Mouse (Mus musculus): ENCODE data around the gene Arhgef11. TPM values are rescaled to one million over a fixed set of nuclear protein-coding genes. Genes with fewer than 3 reads are reported as not detected.

Gene Arhgef11
- polyA plus RNA-seq, 1 experiment, result 31.0 TPM

DNA sequence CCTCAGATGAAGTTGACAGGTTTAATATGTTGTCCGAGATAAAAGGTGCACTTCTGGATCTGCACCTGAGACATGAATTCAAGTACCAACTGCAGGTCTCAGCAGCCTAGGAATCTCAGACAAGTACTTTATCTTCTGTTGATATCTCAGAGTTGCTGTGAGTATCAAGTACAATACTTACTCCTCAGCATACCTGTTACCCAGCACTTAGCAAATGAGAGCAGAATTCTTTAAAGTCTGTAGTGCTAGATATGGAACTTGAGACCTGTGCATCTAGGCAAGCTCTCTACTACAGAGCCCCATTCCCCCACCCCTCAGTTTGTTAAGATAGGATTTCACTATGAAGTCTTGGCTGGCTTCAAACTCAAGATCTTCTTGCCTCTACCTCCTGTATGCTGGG lies 43.9 kb downstream of the Arhgef11 start:
- DNase-seq (ENCODE audit: low read depth), result no peak

DNA sequence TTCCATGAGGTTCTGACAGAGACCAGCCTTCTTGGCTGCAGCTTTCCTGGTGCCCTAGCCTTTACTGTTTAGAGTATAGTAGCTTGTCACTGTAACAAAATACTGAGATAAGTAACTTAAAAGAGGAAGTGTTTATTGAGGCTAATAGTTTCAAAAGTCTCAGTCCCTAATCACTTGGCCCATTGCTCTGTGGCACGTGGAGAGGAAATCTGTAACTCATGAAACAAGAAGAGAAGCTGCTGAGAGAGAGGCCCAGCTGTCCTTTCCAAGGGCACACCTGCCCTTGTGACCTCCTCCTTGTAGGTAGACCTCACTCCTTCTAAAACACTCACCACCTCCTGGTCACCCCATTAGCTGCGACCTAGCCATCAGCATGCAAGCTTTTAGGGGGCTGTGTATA lies 101.2 kb downstream of the Arhgef11 start:
- DNase-seq (ENCODE audit: low read depth), result no peak

DNA sequence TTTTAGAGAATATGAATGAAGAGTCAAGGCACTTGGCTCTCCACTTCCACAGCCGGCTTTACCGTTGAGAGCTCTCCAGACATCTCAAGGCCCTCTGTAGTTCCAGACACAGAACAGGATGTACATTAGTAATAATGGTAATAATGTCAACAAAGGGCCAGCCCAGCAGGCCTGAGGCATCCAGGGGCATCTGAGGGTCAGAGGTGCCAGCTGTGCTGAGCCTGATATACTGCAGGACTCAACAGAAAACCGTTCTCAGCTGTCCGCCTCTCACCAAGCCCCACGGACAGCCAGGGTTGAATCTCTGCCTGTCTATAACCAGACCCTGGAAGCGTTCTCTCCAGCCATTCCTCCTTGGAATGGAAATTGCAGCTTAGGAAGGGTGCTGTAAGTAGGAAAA lies 107.2 kb downstream of the Arhgef11 start:
- DNase-seq (ENCODE audit: low read depth), result no peak

DNA sequence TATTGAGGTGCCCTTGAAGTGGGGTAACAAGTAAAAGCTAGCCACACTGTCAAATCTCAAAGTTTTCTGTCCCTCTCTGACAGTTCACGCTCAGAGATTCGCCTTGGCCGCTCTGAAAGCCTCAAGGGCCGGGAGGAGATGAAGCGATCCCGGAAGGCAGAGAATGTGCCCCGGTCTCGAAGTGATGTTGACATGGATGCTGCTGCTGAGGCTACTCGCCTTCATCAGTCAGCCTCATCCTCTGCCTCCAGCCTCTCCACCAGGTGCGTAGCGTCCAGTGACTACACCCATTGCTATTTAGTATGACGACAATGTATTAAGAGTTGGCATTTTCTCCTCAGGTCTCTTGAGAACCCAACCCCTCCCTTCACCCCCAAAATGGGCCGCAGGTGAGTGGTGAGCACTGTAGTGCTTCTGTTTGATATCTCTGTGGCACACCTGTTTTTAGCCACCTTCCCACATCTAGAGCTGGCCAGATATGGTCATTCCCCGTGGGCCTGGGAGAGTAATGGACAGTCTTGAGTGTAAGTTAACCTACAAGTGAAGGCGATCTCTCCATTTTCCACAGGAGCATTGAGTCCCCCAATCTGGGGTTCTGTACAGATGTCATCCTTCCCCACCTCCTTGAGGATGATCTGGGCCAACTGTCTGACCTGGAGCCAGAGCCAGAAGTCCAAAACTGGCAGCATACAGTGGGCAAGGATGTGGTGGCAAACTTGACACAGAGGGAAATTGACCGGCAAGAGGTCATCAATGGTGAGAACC lies 108.2 kb downstream of the Arhgef11 start:
- DNase-seq (ENCODE audit: low read depth), result no peak

DNA sequence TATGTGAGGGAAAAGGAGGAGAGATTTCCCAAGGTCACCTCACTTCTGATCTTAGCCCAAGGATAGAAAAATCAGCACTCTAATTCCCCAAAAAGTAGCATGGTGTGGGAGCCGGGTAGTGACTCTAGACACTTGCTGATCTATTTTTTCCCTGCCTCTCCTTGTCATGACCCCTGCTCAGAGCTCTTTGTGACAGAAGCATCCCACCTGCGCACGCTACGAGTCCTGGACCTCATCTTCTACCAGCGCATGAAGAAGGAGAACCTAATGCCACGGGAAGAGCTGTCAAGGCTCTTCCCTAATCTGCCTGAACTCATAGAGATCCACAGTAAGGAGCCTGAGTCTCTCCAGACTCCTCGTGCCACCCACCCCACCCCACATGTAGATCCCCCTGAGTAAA lies 108.8 kb downstream of the Arhgef11 start:
- DNase-seq (ENCODE audit: low read depth), result no peak

DNA sequence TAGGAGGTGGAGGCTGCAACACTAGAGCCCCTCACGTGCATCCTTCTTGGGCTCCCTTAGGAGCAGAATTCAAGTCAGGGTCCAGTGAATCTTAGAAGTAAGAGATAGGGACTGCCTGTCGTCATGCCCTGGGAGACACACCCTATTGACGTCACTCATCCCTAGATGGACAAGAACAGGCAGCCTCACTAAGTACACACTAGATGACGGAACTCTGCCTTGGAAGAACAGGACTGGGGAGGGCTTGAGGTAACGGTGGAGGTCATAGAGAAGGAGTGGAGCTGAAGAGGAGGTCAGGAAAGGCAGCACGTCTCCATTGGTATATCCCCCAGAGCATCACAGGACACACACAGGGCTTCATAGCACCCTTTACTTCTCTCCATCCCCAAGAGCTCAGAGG lies 111.3 kb downstream of the Arhgef11 start:
- DNase-seq (ENCODE audit: low read depth), result no peak

DNA sequence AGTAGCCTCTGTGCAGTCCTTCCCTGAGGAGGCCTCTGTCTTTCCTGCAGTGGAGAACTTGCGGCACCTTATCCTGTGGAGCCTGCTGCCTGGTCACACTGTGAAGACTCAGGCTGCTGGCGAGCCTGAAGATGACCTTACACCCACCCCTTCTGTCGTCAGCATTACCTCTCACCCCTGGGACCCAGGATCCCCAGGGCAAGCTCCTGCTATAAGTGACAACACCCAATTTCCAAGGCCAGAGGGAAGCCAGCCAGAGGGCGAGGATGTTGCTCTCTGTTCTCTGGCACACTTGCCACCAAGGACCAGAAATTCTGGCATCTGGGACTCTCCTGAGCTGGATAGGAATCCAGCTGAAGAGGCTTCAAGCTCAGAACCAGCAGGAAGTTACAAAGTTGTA lies 115.7 kb downstream of the Arhgef11 start:
- DNase-seq (ENCODE audit: low read depth), result no peak

DNA sequence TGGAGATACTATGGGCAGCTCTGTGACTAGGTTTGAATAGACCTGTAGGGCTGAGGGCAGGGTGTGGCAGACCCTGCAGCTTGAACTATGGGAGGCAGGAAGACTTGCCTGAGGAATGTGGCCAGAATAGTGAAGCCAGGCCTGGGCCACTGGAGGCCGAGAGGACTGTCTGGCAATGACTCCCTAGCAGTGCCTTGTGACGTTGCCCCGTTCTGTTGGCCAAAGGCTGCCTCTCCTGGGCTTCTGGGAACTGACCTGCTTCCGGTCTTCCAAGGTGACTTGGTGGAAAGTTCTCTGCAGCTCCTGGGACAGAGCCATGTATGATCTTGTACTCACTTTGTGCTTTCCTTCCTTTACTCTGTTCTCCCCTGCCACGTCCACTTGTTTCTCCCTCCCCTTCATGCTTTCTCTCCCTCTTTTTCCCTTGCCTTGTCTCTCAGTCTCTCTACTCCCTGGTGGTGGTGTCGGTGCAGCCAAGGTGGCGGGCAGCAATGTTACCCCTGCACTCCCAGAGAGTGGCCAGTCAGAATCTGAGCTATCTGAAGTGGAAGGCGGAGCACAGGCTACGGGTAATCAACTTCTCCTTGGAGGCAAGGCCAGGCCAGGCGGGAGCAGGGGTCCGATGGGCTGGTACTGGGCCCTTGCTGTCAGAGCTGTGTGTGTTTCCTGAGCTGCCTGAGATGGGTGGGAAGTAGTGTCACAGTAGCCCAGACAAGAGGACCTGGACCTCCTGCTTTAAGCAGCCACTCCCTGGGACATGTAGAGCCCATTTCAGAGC lies 116.8 kb downstream of the Arhgef11 start:
- no peak for DNase-seq (ENCODE audit: low read depth)

DNA sequence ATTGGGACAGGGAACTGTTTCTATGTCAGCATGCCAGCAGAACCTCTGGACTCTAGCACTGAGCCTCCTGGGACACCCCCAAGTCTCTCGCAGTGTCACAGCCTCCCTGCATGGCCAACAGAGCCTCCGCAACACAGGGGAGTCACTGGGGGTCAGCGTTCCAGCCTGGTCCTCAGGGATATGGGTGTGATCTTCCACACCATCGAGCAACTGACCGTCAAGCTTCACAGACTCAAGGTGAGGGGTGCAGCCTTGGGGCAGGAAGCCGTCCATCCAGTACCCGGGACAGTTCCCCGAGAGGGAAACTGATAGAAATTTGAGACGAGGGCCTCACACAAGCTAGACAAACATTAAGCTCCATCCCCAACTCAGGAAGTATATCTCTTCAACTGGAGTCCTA lies 118.0 kb downstream of the Arhgef11 start:
- DNase-seq (ENCODE audit: low read depth), result no peak

DNA sequence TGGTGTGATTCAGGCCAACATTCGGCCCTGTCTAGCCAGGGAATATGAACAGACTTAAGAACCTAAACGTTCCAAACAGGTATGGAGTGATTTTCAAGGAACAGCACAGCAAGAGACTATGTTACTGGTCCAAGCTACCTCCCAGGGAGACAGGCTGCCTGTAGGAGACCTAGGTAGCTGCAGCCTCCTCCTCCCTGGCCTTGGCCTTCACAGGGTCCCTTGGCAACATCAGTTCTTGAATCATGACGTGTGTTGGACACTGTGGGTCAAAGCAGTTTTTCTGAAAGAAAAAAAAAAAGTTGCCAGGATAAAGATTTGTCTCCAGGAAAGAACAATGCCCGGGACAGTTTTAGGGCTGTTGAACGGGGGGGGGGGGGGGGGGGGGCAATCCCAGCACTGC lies 121.5 kb downstream of the Arhgef11 start:
- DNase-seq (ENCODE audit: low read depth), result no peak

DNA sequence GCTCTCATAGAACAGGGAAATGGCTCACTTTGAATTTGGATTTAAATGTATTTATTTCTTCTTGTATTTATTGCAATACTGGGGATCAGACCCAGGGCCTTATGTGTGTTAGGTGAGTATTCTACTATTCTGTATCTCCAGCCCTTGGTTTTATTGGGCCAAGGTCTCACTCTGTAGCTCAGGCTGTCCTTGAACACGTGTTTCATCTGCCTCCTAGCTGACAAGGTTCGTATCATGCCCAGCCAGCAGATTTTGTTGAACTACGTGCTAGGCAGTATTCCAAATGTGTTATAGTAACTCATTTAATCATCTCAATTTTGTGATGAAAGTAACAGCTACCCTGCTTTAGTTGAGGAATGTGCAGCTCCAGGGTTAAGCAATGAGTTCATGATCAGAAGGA lies 124.7 kb downstream of the Arhgef11 start:
- no peak for DNase-seq (ENCODE audit: low read depth)

DNA sequence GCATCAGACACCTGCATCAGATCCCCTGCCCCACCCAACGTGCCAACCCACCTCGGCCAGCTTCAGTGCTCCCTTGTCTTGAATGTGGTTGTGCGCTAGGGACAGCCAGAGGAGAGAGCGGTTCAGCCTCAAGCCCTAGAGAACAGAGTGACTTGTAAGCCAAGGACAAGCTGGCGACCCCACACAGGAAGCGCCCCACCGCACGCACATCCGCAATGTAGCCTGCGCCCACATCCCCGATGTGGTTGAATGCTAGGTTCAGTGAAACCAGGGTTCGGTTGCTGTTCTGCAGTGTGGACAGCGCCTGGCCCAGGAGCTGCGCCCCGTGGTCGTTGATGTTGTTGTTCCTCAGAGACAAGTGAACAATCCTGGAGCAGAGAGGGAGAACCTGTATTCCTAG lies 125.4 kb downstream of the Arhgef11 start:
- DNase-seq (ENCODE audit: low read depth), result no peak

DNA sequence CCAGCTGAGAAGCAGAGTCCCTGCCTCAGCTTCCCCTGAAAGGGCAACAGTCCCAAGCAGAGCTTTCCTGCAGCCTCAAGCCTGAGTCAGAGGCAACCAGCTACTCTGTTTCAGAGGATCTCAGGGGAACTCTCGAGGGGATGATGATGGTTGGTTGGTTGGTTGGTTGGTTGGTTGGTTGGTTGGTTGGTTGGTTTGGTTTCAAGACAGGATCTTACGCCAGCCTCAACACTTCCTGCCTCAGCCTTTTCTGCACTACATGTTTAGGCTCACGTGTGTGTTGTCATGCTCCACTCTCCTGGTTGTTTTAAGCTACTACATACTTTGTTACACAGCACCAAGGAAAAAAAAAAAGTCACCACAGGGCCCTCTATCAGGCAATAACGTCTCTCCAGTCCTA lies 126.6 kb downstream of the Arhgef11 start:
- DNase-seq (ENCODE audit: low read depth), result no peak

DNA sequence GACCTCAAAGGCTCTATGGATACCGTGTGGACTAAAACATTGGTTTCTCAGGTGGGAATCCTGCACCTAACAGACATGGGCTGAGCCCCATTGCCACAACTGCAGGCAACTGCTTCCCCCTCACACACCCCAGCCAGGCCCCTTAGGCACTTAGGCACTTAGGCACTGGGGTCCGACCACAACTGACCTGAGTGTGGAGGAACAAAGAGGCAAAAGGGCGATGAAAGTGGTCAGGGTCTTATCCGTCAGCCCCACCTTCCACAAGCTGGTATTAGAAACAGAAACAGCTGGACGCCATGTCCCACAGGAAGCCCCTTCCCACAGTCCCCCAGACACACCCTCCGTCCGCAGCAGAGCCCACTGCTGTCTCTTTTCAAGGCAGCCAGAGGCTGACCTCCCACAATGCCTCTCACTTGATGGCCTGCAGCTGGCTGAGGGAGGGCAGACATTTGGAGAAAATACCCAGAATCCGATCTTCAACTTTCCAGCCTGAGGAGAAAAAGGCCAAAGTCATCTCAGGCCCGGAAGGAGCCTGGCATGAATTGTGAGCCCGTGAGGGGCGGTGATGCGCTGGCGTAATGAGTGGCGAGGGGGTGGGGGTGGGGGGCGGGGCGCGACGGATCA lies 127.8 kb downstream of the Arhgef11 start:
- DNase-seq (ENCODE audit: low read depth), result no peak

DNA sequence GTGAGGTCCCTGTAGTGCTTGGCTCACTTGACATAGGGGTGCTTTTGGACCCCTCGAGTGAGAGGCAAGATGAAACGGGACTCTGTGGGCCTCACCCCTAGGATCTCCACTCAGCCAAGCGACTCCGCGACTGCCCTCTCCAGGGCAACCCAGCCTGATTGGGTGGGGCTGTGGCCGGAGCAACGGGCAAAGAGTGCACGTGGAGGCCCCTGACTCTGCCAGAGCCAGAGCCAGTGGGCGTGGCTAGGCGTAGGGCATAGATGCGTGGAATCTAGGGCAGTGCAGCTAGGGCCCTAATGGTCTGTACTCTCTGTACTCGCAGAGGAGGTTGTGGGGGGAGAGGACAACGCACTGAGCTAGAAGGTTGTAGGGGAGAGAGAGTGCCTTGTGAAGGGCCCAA lies 131.1 kb downstream of the Arhgef11 start, which contains the start of gene Lrrc71:
TSS of gene Lrrc71 (minus strand) at position 195 of the 400 bp plus-strand sequence.
- no peak for DNase-seq (ENCODE audit: low read depth)

DNA sequence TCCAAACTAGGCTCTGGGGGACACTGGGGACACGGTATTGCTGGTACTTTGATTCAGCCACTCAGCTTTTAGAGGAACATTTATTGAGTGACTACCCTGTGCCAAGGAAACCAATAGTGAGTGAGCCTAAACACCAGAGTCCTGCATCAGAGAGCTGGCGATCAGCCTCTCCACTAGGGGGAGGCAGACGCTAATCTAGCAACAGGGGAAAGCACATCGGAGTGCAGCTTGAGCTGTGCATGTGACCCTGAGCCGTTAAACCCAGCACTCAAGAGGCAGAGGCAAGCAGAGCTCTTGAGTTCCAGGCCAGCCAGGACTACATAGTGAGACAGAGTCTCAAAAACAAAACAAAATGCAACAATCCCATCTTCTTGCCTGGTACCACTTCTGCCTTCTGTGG lies 131.7 kb downstream of the Arhgef11 start:
- no peak for DNase-seq (ENCODE audit: low read depth)

DNA sequence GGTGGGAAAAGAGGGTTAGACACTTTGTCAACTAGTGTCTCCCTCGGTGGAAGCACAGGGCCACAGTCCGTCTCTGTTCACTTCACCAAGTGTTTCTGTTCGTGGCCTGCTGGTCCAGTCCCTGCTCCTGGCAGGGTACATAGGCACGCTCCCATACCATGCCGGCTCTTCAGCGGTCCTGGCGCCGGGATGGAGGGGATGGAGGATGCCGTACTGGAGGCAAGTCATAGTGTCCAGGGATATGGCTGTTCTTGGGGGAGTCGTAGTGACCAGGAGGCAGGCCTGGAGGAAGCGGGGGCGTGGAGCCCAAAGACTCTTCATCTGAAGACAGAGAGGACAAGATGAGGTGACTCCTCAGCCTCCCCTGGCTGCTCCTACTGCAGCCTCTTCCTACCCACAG lies 132.6 kb downstream of the Arhgef11 start:
- DNase-seq (ENCODE audit: low read depth), result no peak

DNA sequence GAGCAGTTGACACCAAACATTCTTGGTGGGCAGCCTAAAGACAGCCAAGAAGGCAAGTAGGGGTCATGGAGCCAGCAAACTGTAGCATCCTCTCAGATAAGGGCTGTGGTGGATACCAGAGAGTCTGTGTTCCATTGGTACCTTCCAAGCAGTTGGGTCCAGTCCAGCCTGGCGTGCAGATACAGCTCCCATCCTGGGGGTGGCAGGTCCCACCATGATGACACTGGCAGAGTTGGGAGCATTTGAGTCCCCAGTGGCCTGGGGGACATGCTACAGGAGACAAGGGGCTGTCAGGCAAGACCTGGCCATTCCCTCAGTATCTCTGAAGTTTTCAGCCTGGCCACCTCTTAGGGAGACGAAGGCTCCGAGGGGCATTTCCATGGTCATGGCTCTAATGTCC lies 135.2 kb downstream of the Arhgef11 start:
- DNase-seq (ENCODE audit: low read depth), result no peak

DNA sequence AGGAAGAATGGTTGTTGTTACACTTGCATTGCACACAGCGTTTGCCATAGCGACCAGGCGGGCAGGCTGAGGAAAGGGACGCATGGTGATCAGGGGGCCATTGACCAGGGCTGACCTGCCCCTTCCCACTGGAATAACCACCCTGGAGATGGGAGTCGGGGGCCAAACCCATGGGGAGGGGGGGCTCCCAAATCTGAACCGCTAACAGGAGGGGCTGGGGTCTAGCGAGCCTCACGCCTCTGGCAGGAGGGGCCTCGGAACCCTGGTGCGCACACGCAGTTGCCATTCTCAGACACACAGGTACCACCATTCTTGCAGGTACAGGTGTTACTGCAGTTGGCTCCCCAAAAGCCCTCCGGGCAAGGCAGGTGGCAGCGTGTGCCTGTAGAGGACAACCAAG lies 136.5 kb downstream of the Arhgef11 start:
- DNase-seq (ENCODE audit: low read depth), result no peak

DNA sequence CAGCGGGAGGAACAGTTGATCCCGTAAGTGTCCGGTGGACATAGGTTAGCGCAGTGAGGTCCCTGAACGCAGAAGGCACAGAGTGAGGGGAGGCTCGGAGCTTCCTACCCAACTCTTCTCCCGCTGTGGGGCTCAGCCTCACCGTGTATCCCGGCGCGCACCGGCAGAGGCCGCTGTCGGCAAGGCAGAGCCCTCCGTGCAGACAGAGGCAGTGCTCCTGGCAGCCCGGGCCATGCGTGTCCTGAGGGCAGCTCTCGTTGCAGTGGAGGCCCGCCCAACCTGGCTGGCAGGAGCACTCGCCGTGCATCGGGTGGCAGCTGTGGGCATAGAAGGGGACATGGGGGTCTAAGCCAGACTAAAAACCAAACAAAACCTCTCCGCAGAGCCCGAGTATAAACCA lies 138.6 kb downstream of the Arhgef11 start:
- no peak for DNase-seq (ENCODE audit: low read depth)

DNA sequence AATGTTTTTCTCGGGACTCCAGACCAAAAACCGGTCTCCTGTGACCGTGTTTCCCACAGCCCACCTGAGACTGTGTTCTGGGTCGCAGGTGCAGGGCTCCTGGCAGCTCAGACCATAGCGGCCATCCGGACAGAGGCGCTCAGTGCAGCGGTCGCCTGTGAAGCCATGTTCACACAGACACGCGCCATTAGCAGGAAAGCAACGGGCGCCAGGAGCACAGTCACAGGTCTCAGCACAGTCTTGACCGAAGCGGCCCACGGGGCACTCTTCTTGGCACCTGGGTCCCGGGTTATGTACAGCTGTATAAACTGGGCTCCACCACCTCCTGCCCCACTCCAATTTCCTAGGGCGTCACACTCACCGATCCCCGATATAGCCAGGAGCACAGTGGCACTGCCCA lies 139.1 kb downstream of the Arhgef11 start:
- no peak for DNase-seq (ENCODE audit: low read depth)

DNA sequence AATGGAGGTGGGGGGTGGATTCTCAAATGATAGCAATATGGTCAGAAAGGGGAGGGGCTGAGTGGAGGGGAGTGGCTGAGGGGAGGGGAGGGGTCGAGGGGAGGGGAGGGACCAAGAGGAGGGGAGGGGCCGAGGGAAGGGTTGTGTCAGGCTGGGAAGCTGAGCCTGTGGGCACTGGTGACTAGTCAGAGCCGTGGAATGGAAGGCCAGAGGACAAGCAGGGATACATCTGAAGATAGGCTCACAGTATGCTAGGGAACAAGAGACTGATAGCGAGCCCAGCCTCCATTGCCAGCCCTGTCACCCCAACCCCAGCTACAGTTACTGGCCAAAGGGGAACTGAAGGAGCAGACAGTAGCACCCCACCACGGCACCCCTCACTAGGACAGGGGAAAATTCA lies 141.3 kb downstream of the Arhgef11 start:
- DNase-seq (ENCODE audit: low read depth), result no peak

Data from gonadal fat pad, adult 2 months (tissue).